Mouse (Mus musculus) hematopoietic stem cell, adult 5-6 weeks (primary cell): Measurements from ENCODE around the gene S100pbp. TPM values are rescaled to one million over a fixed set of nuclear protein-coding genes. Genes with fewer than 3 reads are reported as not detected.

Experiments
- total RNA-seq: library from RNA; stranded (forward); fragments of 172-1452, 232-1000 nt; gene quantifications from 2 replicates; pipeline ENCODE4 v1.2.3, GENCODE M21; 2017

S100pbp gene
- total RNA-seq, 1 experiment from 2014 or later, result 36.7 TPM

Other genes starting within 250 kb of the S100pbp start
- gene Azin2, start 227.3 kb downstream of the S100pbp start, total RNA-seq, result 2.8 and 16.9 TPM in 2 replicates
- gene Ak2, start 197.8 kb downstream of the S100pbp start, total RNA-seq, result 129 and 145 TPM in 2 replicates
- gene Rnf19b, start 131.5 kb downstream of the S100pbp start, total RNA-seq, result 59.5 and 74.9 TPM in 2 replicates
- not detected in 2 replicates for gene Tmem54, start 84.2 kb downstream of the S100pbp start, total RNA-seq
- gene Hpca, start 67.7 kb downstream of the S100pbp start, total RNA-seq, result not detected in 2 replicates
- gene Fndc5, start 52.7 kb downstream of the S100pbp start, total RNA-seq, result 0.25 TPM in 1 of 2 replicates, not detected in the other
- gene Yars, start within 50 bp of the S100pbp start, total RNA-seq, result 50.7 and 55.0 TPM in 2 replicates
- gene C77080, start 71.7 kb upstream of the S100pbp start, total RNA-seq, result 2.7 and 3.8 TPM in 2 replicates
- 0.05 TPM in 1 of 2 replicates, not detected in the other for gene Sync, start 97.9 kb upstream of the S100pbp start, total RNA-seq
- gene Rbbp4, start 145.6 kb upstream of the S100pbp start, total RNA-seq, result 118 and 128 TPM in 2 replicates
- 89.1 and 106 TPM in 2 replicates for gene Zbtb8os, start 146.0 kb upstream of the S100pbp start, total RNA-seq
- 8.1 and 12.2 TPM in 2 replicates for gene Zbtb8a, start 188.4 kb upstream of the S100pbp start, total RNA-seq